Mouse (Mus musculus) lung, adult 2 months (tissue): Measurements from ENCODE around the gene Ptprk. TPM values are rescaled to one million over a fixed set of nuclear protein-coding genes. Genes with fewer than 3 reads are reported as not detected.

Source experiments
- DNase-seq: peaks from one replicate; pipeline ENCODE4 v3.0.0; 2022
- H3K4me1 ChIP-seq: fragments of 200-500 bp; 2 replicates; pipeline ENCODE4 v1.6.1; 2011; ENCODE audit warnings: low read length; ENCODE audit not compliant: control insufficient read depth, insufficient read depth
- H3K4me3 ChIP-seq: fragments of 200-500 bp; replicated peaks from 2 replicates; pipeline ENCODE3; 2011; ENCODE audit warnings: low read depth, mild to moderate bottlenecking, control low read depth, low read length; ENCODE audit errors: extremely low read depth
- CTCF ChIP-seq: fragments of 200-500 bp; IDR thresholded peaks from 2 replicates; pipeline ENCODE4 v1.5.1; 2011; ENCODE audit warnings: mild to moderate bottlenecking, low read length, control low read depth; ENCODE audit not compliant: insufficient read depth
- POLR2A ChIP-seq: fragments of 200-500 bp; IDR thresholded peaks from 2 replicates; pipeline ENCODE4 v1.6.1; 2011; ENCODE audit warnings: low read depth, mild to moderate bottlenecking, control low read depth, low read length, borderline replicate concordance; ENCODE audit errors: extremely low read depth
- WGBS: fragments of 180-500 bp; shearing (Covaris S2); methylation state at CpG from one replicate; pipeline ENCODE4 v1.1.7; 2018; 5-methylcytosine and 5-hydroxymethylcytosine counted together
- polyA plus RNA-seq: library from polyadenylated mRNA; depleted of rRNA; stranded (reverse); fragments of >200 nt; gene quantifications from 2 replicates; pipeline ENCODE4 v1.2.3, GENCODE M21; 2012

The Ptprk gene
- polyA plus RNA-seq, 1 experiment = 42.4 TPM

GRCm38 (mm10) chr10:28311369-28311768, 236.7 kb downstream of the Ptprk start:
- Histone ChIP-seq H3K4me1 (no peaks in the 10 kb centered on the region), H3K4me3 (no peak overlapping the region)
- DNase-seq = no peak
- WGBS = 46% methylated on average over 1 of the region's 1 CpGs
- TF ChIP-seq POLR2A (no peak), CTCF (no peak)

- no peaks in the 10 kb centered on the region for H3K4me1 ChIP-seq
- H3K4me3 ChIP-seq = no peak overlapping the region
- DNase-seq = no peak
- TF ChIP-seq CTCF (no peak), POLR2A (no peak)
- 84% methylated on average over 2 of the region's 2 CpGs for WGBS
Observed at GRCm38 (mm10) chr10:28322995-28323394, 248.4 kb downstream of the Ptprk start.

- 90% methylated on average over 5 of the region's 5 CpGs for WGBS
- H3K4me1 ChIP-seq = no peaks in the 10 kb centered on the region
- H3K4me3 ChIP-seq = no peak overlapping the region
- TF ChIP-seq POLR2A = no peak
- no peak for TF ChIP-seq CTCF
- no peak for DNase-seq
Observed at GRCm38 (mm10) chr10:28335232-28335631, 260.6 kb downstream of the Ptprk start.

GRCm38 (mm10) chr10:28338536-28338935, 263.9 kb downstream of the Ptprk start:
- 64% methylated on average over 5 of the region's 5 CpGs for WGBS
- DNase-seq = no peak
- H3K4me3 ChIP-seq = no peak overlapping the region
- H3K4me1 ChIP-seq = no peaks in the 10 kb centered on the region
- no peak for TF ChIP-seq CTCF
- no peak for TF ChIP-seq POLR2A

- Histone ChIP-seq H3K4me3 (no peak overlapping the region), H3K4me1 (no peaks in the 10 kb centered on the region)
- no peak for TF ChIP-seq POLR2A
- TF ChIP-seq CTCF = no peak
- 90% methylated on average over 8 of the region's 8 CpGs for WGBS
- DNase-seq = no peak
Observed at GRCm38 (mm10) chr10:28345196-28345681, 270.6 kb downstream of the Ptprk start.

- DNase-seq = no peak
- H3K4me3 ChIP-seq = no peak overlapping the region
- TF ChIP-seq POLR2A = no peak
- TF ChIP-seq CTCF = no peak
- H3K4me1 ChIP-seq = peaks cover 2% of the 10 kb centered on the region; the same call in 1 of the 2 replicates
- 85% methylated on average over 6 of the region's 6 CpGs for WGBS
Observed at GRCm38 (mm10) chr10:28365291-28365690, 290.7 kb downstream of the Ptprk start.

GRCm38 (mm10) chr10:28366065-28366677, 291.6 kb downstream of the Ptprk start:
- no peak for TF ChIP-seq CTCF
- no peak for TF ChIP-seq POLR2A
- DNase-seq = no peak
- 86% methylated on average over 5 of the region's 5 CpGs for WGBS
- peaks cover 2% of the 10 kb centered on the region; the same call in 1 of the 2 replicates for H3K4me1 ChIP-seq
- no peak overlapping the region for H3K4me3 ChIP-seq

- TF ChIP-seq POLR2A (no peak), CTCF (no peak)
- 50% methylated on average over 2 of the region's 2 CpGs for WGBS
- Histone ChIP-seq H3K4me1 (no peaks in the 10 kb centered on the region), H3K4me3 (no peak overlapping the region)
- no peak for DNase-seq
Observed at GRCm38 (mm10) chr10:28369808-28370207, 295.2 kb downstream of the Ptprk start.

- DNase-seq = no peak
Observed at GRCm38 (mm10) chr10:28374874-28375273, 300.3 kb downstream of the Ptprk start.

GRCm38 (mm10) chr10:28379752-28380488, 305.3 kb downstream of the Ptprk start:
- DNase-seq = no peak
- Histone ChIP-seq H3K4me3 (no peak overlapping the region), H3K4me1 (no peaks in the 10 kb centered on the region)
- WGBS = 85% methylated on average over 7 of the region's 7 CpGs
- TF ChIP-seq CTCF = no peak
- no peak for TF ChIP-seq POLR2A

More at GRCm38 (mm10) chr10:28374874-28375273, 300.3 kb downstream of the Ptprk start:
- Histone ChIP-seq H3K4me1 (no peaks in the 10 kb centered on the region), H3K4me3 (no peak overlapping the region)
- WGBS = 84% methylated on average over 1 of the region's 1 CpGs
- TF ChIP-seq POLR2A = no peak
- no peak for TF ChIP-seq CTCF
